Mouse (Mus musculus) heart, adult 8-10 months (tissue): Measurements from ENCODE around the gene Acin1. TPM values are rescaled to one million over a fixed set of nuclear protein-coding genes. Genes with fewer than 3 reads are reported as not detected.

Experiments used
- DNase-seq: peaks from one replicate; pipeline ENCODE4 v3.0.0; 2022; ENCODE audit warnings: low spot score
- total RNA-seq, 4 experiments: library from RNA; stranded (reverse); gene quantifications; 2 replicates each; pipeline ENCODE4 v1.2.4; 2022

Gene Acin1
- 10 to 100 TPM; 63.8 to 81.1 (median 74.3) TPM for total RNA-seq

DNA sequence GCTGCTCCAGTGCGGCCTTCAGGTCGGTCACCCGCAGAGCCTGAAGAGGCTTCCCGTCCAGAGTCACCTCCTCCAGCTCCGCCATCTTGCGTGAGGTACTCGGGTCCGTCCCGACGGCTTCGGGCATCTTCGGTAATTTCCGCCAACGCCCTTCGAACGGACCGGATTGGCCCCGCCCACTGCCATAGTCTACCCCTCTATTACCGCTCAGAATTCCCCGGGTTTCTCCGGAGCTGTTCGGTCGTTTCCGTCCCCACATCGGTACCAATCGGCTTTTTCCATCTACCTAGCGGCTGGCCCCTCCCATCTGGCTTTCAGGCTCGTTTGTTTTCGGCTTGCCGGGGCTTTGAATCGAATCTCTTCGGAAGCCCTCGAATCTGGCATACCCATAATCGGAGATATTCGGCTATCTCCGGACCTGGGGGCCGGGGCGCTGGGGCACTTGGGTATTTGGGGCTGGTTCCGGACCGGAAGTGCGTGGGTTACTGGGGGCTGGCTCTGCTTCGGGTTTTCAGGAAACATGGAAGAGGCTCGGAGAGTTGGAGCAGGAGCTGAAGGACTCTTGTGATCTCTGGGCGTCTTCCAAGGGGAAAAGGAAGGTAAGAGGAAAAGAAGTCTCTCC is at the start of gene Acin1:
TSS of gene Acin1 (minus strand) at position 410 of the 622 bp plus-strand sequence.
- peak; percentile 100 for DNase-seq

DNA sequence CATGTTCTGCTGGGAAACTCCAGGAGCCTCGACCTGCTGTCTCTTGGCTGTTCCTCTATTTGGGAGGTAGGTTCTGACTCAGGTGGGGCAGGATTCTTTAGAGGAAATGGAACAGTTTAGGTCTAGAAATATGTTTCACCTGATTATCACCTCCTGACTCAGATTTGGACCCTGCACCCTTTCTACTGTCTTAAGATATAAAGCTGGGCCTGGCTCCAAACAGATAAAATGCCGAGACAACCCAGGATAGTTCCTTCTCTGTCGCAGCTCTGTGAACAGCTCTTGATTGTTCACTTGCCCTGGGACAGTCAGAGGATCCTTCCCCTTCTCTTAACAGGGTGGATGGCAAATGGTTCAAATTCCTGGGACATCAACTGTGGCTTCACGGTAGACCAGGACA is 48.5 kb upstream of the Acin1 start:
- DNase-seq: no peak

DNA sequence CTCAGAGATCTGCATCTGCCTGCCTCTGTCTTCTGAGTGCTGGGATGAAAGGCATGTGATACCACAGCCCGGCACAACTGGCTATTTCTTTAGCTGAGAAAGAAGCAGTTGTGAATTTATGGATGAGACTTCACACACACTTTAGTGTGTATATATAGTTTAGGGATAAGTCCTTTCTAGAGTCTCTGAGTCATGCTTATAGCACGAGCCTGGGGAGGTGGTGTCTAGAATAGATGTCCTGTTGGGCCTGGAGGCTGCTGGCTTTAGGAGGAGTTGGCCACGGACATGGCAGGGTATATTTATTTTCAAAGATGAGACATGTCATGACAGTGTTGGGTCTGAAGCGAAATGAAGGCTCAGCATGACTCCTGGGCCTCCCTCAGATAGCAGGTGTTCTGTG is 47.3 kb upstream of the Acin1 start:
- no peak for DNase-seq

DNA sequence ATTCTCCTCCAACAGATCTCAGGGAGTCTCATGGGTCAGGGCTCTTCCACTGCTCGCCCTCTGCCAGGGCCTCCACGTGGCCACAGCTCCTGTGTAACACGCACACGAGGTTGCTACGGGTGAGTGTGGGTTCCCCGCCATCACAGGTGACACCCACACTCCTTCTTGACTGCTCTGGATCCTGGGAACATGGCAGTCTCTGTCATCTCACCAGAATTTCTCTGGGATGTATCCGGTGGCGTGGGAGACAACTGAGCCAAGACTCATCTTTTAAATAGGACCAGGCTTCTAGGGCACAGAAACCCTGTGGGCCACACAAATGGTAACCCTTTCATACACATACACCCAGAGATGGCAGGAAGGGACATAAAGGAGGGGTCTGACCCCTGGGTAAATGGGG is 45.5 kb upstream of the Acin1 start:
- DNase-seq: no peak

GRCm38 (mm10) chr14:54730305-54730704 is 43.6 kb upstream of the Acin1 start:
- no peak for DNase-seq

DNA sequence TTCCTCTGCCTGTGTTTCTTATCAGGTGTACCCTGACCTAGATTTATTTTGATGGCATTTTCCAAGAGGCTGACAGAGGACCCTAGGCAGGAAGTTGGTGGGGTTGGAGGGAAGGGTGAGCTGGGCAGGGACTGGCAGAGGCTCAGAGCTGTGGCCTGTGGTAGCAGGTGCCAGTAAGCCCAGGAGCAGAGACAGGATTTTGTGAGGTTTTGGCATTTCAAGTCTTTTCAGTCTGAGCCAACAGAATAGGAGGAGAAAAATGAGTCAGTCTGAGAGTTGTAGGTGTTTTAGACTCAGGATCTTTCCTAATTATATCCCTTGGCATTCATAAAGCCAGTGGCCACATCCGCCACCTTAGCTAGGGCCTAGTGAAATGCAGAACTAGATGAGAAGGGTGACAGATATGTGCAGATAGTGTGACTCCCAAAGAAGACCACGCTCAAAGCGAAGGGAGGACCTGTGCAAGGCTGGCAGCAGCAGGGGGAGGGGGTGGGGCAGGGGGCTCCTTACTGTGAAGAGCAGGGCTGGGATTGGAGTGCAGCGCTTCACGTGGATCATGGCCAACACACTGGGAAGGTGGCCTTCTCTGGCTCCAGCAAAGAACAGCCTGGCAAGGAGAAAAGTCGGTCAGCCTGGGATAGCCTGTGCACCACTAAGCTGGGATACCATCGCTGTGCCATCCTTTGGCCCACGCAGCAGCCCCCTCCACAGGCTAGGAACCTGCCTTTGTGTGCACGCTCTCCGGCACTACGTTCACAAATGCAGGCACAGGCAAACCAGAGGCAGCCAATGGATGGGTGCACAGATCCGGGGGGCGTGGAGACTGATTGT is 42.3 kb upstream of the Acin1 start:
- no peak for DNase-seq

DNA sequence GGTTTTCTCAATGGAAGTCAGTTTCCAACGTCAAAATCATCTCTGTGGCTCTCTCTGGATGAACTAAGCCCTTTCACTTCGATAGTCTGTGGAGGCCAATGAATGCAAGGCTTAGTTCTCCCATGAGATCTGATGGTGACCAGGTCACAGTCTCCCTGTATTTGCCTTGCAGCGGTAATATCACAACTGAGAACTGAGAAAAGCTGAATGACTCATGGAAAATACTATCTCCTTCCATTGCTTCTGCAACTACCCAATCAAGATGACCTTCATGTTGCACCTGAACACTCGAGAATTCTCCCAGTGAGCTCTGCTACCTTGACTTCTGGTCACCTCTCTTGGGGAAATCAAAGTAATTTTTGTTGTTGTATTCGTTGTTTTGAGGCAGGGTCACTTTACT is 40.8 kb upstream of the Acin1 start:
- no peak for DNase-seq

- DNase-seq: no peak
Measured at GRCm38 (mm10) chr14:54724049-54724448, 37.3 kb upstream of the Acin1 start.

DNA sequence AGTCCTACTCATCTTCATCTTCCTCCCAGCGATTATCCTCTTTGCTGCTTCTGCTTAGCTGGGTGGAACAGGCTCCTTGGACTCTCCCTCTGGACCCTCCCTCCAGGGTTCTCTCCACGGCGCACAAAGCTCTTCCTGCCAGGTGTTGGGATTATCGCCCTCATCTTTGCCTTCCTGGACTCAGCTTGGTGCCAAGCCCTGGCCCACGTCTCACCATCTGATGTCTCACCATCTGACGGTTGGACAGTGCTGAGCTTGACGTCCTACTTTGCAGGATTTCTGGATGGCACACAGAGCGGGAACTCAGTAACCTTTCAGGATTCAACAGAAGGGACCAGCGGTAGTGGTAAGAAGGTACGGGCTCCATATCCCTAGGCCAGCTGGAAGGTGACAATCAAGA is 35.0 kb upstream of the Acin1 start:
- no peak for DNase-seq

DNA sequence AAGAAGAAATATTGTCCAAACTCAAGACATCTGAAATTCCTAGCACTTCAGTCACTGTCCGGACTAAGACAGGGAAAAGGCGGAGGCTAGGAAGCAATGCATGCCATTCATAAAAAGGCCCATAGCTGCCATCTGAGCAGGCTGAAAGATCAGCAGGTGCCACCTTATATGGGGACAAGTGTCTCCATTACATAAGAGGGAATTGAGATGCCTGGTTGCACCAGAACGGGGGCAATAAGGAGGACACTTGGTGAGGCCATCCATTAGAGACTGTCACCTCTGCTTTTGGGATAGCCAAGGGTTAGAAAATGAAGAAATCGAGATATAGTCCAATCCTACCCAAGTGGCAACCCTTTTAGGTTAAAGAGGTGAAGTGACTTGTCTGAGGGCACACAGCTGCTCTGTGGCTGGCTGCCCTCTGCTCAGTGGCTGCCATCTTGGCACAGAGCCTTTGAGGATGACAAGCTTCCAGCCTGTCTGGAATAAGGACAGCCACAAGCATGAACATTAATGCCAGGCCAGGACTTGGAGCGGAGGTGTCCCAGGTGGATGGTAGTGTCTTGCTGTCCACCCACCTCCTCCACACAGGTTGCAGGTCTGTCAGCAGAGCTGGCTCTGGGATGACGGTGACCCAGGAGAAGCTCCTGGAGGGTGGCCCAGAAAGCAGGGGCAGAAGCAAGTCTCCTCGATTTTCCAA is 34.1 kb upstream of the Acin1 start:
- DNase-seq: no peak

DNA sequence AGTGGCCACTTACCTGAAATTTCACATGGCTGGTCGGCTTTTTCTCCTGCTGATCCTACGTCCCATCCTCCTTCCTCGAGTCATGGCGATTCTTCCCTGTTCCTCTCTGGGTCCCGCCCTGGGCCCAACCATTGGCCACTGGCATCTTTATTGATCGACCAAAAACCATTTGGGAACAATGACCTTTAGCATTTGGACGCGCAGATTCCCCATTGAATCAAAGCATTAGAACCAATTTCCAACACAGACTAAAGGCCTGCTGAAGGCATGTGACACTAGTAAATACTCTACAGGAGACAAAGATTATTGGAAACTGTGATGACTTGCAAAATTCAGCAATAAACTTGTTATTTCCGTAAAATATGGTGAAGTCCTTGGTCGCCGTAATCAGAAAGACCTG is 33.3 kb upstream of the Acin1 start:
- no peak for DNase-seq

GRCm38 (mm10) chr14:54715402-54715801 is 28.7 kb upstream of the Acin1 start:
- DNase-seq: no peak

GRCm38 (mm10) chr14:54714617-54715081 is 27.9 kb upstream of the Acin1 start:
- no peak for DNase-seq

GRCm38 (mm10) chr14:54714121-54714520 is 27.4 kb upstream of the Acin1 start:
- peak; percentile 81 for DNase-seq

DNA sequence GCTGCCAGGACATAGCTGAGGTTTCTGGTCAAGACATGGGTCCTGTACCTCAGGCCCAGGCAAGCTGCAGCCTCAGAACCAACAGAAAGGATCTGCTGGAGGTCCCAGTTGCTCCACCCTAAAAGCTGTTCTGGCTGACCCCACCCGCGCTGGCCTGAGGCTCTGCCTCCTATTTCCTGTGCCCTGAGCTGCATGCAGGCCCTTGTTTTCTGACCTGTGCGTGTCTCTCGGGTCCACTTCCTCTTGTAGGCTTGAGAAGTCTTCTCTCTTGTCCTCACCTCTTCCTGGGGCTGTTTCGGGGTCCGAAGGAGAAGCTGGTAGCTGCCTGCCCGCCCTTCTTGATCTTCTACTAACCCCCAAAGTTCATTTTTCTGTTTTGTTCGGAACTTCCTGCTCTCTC is 26.1 kb upstream of the Acin1 start:
- DNase-seq: no peak

GRCm38 (mm10) chr14:54712074-54712473 is 25.3 kb upstream of the Acin1 start, which contains the start of gene Cebpe:
Gene Cebpe, minus strand, starts transcription at chr14:54712174.
- no peak for DNase-seq

GRCm38 (mm10) chr14:54709054-54709453 is 22.3 kb upstream of the Acin1 start:
- DNase-seq: no peak

DNA sequence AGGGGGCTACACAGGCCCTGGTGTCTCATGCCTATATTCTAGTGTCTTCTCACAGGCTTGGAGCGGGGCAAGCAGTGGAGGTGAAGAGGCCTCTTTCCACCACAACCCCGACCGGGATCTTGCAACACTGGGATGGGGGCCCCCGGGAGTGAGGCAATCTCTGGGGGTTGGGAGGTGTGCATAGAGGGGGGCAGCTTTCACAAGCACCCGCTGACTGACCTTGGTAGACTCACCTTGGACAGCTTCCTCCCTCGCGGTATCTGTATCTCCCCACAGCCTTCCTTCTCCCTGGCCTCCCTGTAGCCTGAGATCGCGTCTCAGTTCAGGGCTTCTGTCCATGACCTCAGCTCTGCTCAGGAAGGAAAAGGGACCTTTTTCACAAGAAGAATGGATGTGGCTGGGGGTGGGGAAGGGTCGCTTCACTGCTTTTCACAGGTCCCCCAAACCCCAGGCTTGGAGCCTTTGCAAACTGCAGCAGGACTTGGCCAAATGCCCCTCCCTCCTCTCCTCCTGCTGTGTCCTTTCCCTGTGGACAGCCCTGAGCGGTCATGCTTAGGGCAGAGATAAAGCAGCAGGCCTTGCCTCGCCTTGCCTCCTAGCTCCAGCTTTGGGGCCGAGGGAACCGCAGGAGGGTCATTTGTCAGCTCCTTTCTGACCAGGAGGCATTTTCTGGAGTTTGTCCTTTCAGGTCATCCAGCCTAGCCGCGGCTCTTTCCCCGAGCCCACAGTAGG is 20.0 kb upstream of the Acin1 start:
- no peak for DNase-seq

DNA sequence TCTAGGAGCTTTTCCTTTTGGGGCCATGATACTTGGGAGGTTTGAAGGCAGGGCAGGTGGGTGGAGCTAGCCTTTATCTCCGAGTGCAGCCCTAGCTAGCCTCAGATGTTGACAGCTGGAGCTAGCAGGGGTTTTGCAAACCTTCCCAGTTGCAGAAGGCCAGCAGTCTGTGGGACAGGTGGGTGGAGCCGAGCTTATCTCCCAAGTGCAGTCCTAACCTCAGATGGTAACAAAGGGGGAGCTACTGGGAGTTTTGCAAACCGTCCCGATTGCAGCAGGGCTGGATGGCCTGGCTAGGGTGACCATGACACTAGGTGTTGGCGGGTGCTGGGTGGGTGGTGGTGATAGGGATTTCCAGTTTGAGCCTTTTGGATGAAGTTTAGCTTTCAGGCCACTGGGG is 19.1 kb upstream of the Acin1 start:
- DNase-seq: no peak

DNA sequence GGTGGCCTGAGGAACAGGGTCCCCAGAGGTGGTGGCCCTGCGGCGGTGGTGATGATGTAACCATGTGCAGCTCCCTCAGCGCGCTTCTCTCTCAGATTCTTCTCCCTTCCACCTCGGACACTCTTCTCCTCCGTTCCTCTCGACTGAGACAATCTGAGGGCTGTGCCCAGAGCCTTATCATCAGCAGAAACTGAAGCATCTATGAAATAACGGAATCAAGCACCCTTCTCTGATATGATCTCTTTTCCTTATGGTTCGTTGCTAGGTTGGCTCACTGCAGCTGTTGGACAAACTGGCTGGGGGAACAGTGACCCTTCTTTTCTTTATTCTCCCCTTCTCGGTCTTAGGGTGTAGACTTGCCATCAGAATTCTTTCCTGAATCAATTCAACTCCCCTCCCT is 16.5 kb upstream of the Acin1 start:
- DNase-seq: no peak

GRCm38 (mm10) chr14:54701298-54701697 is 14.6 kb upstream of the Acin1 start:
- peak; percentile 64 for DNase-seq

GRCm38 (mm10) chr14:54699586-54699985 is 12.9 kb upstream of the Acin1 start:
- no peak for DNase-seq
